Mouse (Mus musculus): ENCODE data around the gene Rbfox3.

The Rbfox3 gene

DNA sequence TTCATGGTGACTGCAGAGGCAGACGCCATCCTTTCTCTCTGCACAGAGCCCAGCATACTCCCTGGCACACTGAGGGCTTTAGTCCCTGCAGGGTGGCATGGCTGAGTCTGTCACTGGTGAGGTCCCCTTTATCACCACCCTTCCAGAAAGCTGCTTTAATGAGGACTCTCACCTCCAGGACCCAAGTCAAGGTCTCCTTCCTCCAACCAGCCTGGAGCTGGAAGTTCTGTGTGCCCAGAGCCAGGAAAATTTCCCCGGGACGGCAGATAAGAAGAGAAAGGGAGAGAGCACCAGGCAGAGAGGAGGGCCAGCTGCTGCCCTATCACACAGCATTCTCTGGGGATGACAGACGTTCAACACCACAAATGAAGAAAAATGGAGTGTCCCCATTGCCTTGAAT, 73.2 kb downstream of the Rbfox3 start:
- Histone ChIP-seq H3K36me3 (ENCODE audit: control insufficient read depth, insufficient read depth, low read length, poor library complexity, severe bottlenecking) (no peaks in the 10 kb centered on the region), H3K27me3 (ENCODE audit: control insufficient read depth, insufficient read depth, low read length, poor library complexity, severe bottlenecking) (no peaks in the 10 kb centered on the region)
- no peak for DNase-seq (ENCODE audit: low read depth, low spot score)

DNA sequence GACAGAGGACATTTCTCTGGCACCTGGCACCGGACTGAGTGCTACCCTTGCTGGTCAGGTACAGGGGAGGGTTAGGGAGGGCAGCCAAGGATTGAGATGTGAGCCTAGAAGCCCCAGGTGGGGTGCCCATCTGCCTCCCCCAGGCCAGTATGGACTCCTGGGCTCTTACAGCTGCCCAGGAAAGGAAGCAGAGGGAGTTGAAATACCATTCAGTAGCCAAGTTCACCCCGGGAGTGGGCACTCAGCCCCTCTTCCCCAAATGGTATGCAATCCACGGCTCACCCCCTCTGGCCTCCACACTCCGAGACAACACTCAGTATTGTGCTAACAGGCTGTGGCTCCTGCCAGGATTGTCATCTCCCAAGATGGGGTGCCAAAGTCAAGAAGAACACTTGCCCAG, 74.5 kb downstream of the Rbfox3 start:
- H3K27me3 ChIP-seq (ENCODE audit: control insufficient read depth, insufficient read depth, low read length, poor library complexity, severe bottlenecking) = no peaks in the 10 kb centered on the region
- no peaks in the 10 kb centered on the region for H3K36me3 ChIP-seq (ENCODE audit: control insufficient read depth, insufficient read depth, low read length, poor library complexity, severe bottlenecking)
- no peak for DNase-seq (ENCODE audit: low read depth, low spot score)

DNA sequence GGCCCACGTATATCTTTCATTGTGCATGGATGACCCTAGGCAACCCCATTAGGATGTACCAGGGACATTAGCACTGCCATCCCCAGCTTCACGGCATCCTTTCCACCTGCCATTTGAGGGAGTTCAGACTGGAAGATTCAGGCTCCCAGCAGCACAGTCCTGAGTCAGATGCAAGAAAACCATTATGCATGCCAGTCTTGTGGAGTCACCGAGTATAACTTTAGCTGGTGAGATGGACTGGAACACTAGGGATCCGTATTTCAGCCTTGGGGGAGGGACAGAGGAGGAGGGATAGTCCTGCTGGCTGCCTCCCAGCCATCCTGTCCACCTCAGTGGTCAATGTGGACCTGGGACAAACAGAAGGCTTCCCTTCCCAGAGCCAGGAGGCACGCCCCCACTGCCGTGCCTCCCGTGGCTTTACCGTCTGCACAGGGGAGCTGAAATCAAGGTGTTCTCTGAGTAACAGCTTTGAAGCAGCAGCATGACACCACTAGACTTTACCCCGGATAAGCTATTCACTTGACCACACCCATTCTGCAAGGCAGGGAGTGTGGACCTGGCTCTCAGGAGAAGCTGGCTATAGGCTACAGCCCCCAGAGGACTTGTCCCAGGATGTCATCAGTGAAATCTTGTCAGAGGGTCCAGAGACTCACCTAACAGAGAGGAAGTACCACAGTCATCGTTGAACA, 78.5 kb downstream of the Rbfox3 start:
- Histone ChIP-seq H3K36me3 (ENCODE audit: control insufficient read depth, insufficient read depth, low read length, poor library complexity, severe bottlenecking) (no peaks in the 10 kb centered on the region), H3K27me3 (ENCODE audit: control insufficient read depth, insufficient read depth, low read length, poor library complexity, severe bottlenecking) (no peaks in the 10 kb centered on the region)
- DNase-seq (ENCODE audit: low read depth, low spot score) = no peak

DNA sequence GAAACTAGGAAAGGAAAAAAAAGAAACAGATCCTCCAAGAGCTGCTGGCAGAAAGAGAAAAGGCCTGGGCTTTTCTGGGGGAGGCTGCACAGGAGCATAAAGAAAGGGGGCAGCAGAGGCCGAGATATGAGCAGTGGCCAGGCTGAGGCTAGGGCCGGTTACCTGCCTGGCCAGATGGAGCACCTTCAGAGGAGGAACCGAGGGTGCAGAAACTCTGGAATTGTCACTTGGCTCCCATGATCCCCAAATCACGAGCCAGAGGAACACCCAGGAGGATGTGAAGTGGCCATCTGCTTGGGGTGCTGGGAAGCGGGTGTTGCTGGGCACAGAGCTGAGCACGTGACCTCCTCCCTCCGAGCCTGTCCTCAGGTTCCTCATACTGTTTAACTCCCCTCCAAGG, 79.7 kb downstream of the Rbfox3 start:
- H3K27me3 ChIP-seq (ENCODE audit: control insufficient read depth, insufficient read depth, low read length, poor library complexity, severe bottlenecking) = no peaks in the 10 kb centered on the region
- no peaks in the 10 kb centered on the region for H3K36me3 ChIP-seq (ENCODE audit: control insufficient read depth, insufficient read depth, low read length, poor library complexity, severe bottlenecking)
- DNase-seq (ENCODE audit: low read depth, low spot score) = no peak

DNA sequence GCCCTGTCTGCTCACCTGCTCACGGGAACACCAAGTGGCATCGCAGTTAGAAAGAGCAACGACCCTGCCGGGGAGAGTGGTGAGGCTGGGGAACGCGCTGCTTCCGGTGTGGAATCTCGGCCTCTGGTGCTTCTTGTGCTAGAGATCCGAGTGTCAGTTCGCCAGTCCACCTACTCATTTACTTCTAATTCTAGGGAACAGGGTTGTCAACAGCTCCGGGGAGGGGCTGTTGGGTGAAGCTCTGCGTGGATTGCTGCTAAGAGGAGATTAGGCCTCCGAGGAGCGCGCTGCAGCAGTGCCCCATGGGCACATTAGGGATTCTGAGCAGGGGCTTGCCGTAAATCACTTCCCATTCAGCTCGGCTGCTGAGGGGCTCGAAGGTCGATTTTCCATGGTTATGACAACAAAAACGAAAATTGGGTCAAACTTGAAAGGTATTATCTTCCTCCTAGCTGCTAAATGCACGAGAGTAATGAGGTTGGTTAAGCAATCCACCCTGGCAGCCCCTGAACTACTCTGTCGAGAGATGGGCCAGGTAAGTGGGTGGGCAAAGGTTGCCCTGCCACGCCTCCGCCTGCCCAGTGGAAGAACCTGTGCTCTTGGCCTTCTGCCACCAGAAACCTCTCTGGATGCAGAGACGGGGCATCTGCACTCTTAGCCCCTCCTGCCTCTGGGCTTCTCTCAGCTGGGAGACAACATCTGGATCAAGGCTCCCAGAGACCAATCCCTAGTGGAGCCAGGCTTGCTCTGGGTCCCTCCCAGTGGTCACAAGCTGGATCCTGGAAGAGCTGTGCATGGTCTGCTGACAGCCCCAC, 85.9 kb downstream of the Rbfox3 start:
- Histone ChIP-seq H3K36me3 (ENCODE audit: control insufficient read depth, insufficient read depth, low read length, poor library complexity, severe bottlenecking) (no peaks in the 10 kb centered on the region), H3K27me3 (ENCODE audit: control insufficient read depth, insufficient read depth, low read length, poor library complexity, severe bottlenecking) (no peaks in the 10 kb centered on the region)
- no peak for DNase-seq (ENCODE audit: low read depth, low spot score)

DNA sequence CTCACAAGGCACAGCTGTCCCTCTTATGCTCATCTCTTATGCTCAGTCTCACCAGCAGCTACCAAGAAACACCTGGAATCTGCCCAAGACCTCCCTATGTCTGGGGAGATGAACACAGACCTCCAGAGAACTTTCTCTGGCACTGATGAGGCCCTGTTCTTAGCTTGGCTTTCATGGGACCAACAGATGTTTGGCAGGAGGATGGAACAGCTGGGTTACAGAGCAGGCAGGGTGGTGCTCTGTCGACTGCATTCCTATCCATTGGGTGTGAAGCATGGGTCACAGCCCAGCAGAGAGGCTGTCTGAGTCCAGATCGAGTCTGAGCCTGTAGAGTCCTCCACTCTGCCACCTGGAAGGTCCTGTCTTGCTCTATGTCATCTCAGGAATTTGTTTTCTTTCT, 90.0 kb downstream of the Rbfox3 start:
- H3K36me3 ChIP-seq (ENCODE audit: control insufficient read depth, insufficient read depth, low read length, poor library complexity, severe bottlenecking) = no peaks in the 10 kb centered on the region
- no peak for DNase-seq (ENCODE audit: low read depth, low spot score)
- H3K27me3 ChIP-seq (ENCODE audit: control insufficient read depth, insufficient read depth, low read length, poor library complexity, severe bottlenecking) = no peaks in the 10 kb centered on the region

DNA sequence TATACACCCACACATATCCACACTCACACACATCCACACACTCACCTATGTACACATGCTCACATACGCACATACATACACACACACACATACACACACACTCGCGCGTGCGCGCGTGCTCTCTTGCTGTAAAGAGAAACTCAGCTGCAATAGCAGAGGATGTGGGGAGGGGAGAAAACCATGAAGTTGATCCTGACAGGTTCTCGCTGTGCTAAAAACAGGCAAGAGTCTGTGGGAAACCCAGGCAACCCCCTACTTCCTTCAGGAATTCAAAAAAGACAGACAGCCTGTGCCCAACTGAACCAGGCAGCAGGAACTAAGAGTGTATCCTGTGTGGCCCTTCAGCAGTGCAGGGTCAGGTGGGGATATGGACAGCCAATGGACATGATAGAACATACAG, 92.9 kb downstream of the Rbfox3 start:
- no peak for DNase-seq (ENCODE audit: low read depth, low spot score)
- Histone ChIP-seq H3K36me3 (ENCODE audit: control insufficient read depth, insufficient read depth, low read length, poor library complexity, severe bottlenecking) (no peaks in the 10 kb centered on the region), H3K27me3 (ENCODE audit: control insufficient read depth, insufficient read depth, low read length, poor library complexity, severe bottlenecking) (no peaks in the 10 kb centered on the region)

DNA sequence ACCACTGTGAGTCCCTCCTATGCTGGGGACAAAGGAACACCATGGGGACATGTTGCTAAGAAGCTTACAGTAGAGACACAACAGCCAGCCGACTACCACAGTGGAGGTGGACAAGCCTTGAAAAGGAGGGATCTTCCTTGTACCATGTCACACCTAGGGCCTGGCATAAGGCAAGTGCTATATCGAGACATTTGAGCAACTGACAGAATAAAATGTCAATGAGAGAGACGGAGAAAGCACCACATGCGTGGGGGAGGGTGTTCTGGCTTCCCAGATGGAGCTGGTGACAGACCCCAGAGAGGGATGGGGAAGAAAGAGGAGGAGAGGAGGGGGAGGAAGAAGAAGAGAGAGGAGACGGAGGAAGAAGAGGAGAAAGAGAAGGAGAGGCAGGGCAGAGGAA, 96.3 kb downstream of the Rbfox3 start:
- H3K36me3 ChIP-seq (ENCODE audit: control insufficient read depth, insufficient read depth, low read length, poor library complexity, severe bottlenecking) = no peaks in the 10 kb centered on the region
- no peak for DNase-seq (ENCODE audit: low read depth, low spot score)
- no peaks in the 10 kb centered on the region for H3K27me3 ChIP-seq (ENCODE audit: control insufficient read depth, insufficient read depth, low read length, poor library complexity, severe bottlenecking)

DNA sequence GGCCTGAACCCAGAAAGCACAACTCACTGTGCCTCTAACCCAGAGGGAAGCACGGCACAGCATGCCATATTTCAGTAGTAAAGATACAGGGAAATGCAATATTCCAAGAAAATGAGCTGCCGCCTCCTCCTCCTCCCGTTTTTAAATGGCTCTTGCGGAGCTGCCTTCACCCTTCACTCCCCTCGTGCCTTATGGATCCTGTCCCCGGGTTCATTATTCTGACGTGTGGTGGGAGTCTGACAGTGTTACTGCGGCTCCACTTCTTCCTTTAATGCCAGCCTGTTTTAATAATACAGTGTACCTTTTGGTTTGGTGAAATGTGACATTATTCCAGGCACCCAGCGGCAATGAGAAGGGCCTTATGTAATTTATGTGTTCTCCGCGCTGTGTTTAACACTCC, 97.5 kb downstream of the Rbfox3 start:
- no peaks in the 10 kb centered on the region for H3K27me3 ChIP-seq (ENCODE audit: control insufficient read depth, insufficient read depth, low read length, poor library complexity, severe bottlenecking)
- no peak for DNase-seq (ENCODE audit: low read depth, low spot score)
- H3K36me3 ChIP-seq (ENCODE audit: control insufficient read depth, insufficient read depth, low read length, poor library complexity, severe bottlenecking) = no peaks in the 10 kb centered on the region

DNA sequence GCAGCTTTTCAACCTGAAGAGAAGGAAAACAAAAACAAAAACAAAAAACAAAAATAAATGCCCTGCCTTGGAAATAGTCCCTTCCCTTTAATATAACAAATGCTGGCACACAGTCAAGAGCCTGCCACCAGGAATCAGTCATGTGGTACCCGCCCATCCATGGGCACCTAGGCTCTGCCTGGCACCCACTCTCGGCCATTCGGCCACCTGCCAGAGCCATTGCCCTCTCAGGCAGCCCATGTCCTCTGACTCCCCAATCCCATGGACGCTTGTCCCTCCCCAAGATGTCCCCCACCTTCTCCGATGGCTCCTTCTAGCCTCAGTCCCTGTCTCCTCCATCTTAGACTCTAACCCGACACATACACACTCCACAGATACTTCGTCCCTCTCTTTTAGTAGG, 100.0 kb downstream of the Rbfox3 start:
- no peak for DNase-seq (ENCODE audit: low read depth, low spot score)
- Histone ChIP-seq H3K27me3 (ENCODE audit: control insufficient read depth, insufficient read depth, low read length, poor library complexity, severe bottlenecking) (no peaks in the 10 kb centered on the region), H3K36me3 (ENCODE audit: control insufficient read depth, insufficient read depth, low read length, poor library complexity, severe bottlenecking) (no peaks in the 10 kb centered on the region)

DNA sequence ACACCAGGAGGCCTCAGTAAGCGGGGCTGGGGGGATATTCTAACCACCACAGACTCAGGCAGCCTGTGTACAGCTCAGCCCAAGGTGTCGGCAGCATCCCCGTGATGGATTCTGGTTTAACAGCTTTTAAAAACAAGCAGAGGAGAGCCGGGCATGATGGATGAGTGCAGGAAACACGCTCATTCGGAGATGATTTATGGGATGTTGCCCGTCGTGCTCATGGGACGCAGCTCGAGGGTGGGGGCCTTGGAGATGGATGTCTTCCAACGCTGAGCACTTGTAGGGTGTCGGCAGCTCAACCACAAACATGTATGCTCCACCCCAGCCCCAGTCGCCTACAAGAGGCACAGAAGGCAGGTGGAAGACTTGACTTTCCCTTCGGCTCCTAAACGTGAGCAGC, 103.9 kb downstream of the Rbfox3 start:
- no peaks in the 10 kb centered on the region for H3K36me3 ChIP-seq (ENCODE audit: control insufficient read depth, insufficient read depth, low read length, poor library complexity, severe bottlenecking)
- DNase-seq (ENCODE audit: low read depth, low spot score) = no peak
- no peaks in the 10 kb centered on the region for H3K27me3 ChIP-seq (ENCODE audit: control insufficient read depth, insufficient read depth, low read length, poor library complexity, severe bottlenecking)

DNA sequence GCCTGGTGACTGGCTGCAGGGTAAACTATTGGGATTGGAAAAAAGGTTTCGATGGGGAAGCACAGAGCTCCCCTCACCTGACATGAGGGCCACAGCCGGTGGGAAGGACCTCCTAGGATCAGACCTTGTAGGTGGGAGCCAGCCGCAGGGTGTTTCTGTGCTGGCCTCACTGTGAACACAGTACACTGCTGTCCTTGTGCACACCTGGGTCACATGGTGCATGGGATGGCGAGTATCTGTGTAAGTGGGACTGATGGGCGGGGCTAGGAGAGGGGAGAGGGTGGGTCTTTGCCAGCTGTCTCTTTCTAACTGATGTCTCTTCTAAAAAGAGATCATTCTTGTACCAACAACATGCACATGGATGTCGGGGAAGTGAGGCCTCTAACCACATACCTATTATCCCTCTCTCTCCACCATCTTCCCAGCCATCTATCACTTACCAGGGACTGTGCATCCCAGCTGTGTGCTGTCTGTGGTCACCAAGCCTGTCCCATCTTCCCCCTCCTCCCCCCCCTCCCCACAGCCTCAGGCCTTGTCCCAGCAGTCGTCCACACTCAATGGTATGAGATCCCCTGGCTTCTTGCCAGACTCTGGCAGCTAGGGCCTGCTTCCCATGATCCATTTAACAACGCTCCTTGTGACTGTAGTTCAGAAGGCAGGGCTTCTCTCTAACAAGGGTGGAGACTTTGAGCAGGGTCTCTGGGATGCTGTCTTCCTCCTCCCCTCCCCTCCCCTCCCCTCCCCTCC, 116.4 kb downstream of the Rbfox3 start:
- Histone ChIP-seq H3K27me3 (ENCODE audit: control insufficient read depth, insufficient read depth, low read length, poor library complexity, severe bottlenecking) (no peaks in the 10 kb centered on the region), H3K36me3 (ENCODE audit: control insufficient read depth, insufficient read depth, low read length, poor library complexity, severe bottlenecking) (no peaks in the 10 kb centered on the region)
- no peak for DNase-seq (ENCODE audit: low read depth, low spot score)

DNA sequence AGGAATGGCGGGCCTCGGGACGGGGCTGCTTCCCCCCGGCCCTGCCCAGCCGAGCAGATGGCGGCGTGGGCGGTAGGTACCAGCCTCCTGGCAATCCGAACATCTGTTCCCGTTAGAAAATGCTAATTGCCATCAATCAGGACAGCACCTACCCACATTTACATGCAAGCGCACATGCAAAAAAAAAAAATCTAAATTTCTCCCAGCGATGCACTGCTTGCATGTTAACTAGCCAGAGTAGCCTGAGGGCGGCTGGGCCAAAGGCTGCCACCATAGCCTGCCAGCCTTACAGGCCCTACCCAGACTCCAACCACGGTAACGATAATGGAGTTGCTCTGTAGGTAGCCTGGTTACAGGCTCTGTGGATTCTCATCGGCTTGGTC, 117.8 kb downstream of the Rbfox3 start:
- DNase-seq (ENCODE audit: low read depth, low spot score) = no peak
- Histone ChIP-seq H3K36me3 (ENCODE audit: control insufficient read depth, insufficient read depth, low read length, poor library complexity, severe bottlenecking) (no peaks in the 10 kb centered on the region), H3K27me3 (ENCODE audit: control insufficient read depth, insufficient read depth, low read length, poor library complexity, severe bottlenecking) (no peaks in the 10 kb centered on the region)

DNA sequence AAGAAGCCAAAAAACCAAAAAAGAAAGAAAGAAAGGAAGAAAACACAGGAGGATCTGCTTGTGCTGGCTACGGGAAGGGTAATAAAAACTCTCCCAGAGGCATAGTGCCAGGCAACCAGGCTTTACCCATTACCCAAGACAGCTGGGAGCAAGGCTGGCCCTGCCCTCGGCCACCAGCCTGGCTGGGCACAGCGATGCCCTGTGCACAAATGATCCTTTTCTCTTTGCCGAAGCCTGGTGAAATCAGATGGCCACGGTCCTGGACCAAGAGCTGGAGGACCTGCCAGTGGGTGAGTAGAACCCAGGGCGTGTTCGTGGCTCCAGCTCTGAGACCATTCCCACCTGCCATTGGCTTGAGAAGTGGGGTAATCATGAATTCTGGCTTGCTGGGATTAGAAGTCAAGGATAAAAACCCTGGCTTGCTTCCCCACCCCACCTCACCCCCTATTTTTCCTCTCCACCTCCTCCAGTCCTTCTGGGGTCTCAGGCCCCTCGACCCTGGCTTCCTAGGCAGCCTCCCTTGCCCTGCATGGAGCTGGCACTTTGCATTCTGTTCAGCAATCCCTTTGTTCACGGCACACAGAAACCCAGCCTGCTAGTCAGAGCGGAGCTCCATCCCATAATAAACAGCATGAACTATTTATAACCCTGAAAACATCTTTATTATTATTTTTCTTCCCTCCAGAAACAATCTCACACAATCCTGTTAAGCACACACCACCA, 118.3 kb downstream of the Rbfox3 start:
- Histone ChIP-seq H3K36me3 (ENCODE audit: control insufficient read depth, insufficient read depth, low read length, poor library complexity, severe bottlenecking) (no peaks in the 10 kb centered on the region), H3K27me3 (ENCODE audit: control insufficient read depth, insufficient read depth, low read length, poor library complexity, severe bottlenecking) (no peaks in the 10 kb centered on the region)
- no peak for DNase-seq (ENCODE audit: low read depth, low spot score)

Data from splenic B cell, adult 2 months (primary cell).